Mouse (Mus musculus) stomach, postnatal 0 days (tissue): ENCODE results near the gene Nat8f6. TPM values are rescaled to one million over a fixed set of nuclear protein-coding genes. Genes with fewer than 3 reads are reported as not detected.
"Not testable (repeated sequence)": the region's sequence is repeated elsewhere in the genome, so short reads cannot be mapped to it uniquely, and the experiment has no call there.

Experiments used
- ATAC-seq: fragments of 200-750 bp; cut with Nextera tagmentation; 2 replicates; pipeline ENCODE4 v1.8.0; 2017; ENCODE audit not compliant: low FRiP score, low TSS enrichment
- DNase-seq: peaks from one replicate; pipeline ENCODE4 v3.0.0-alpha.2; 2016; ENCODE audit warnings: low spot score
- H3K27ac ChIP-seq: fragments of 300-500 bp; sonication (generic); replicated peaks from 2 replicates; pipeline ENCODE4 v1.5.1; 2014; ENCODE audit warnings: mild to moderate bottlenecking, control low read depth
- H3K27me3 ChIP-seq: fragments of 300-500 bp; sonication (generic); 2 replicates; pipeline ENCODE4 v1.6.1; 2014; ENCODE audit warnings: low read length; ENCODE audit not compliant: control insufficient read depth, insufficient read depth
- H3K36me3 ChIP-seq: fragments of 300-500 bp; sonication (generic); 2 replicates; pipeline ENCODE4 v1.6.1; 2014; ENCODE audit warnings: low read length, mixed read lengths; ENCODE audit not compliant: control insufficient read depth, insufficient read depth
- H3K4me1 ChIP-seq: fragments of 300-500 bp; sonication (generic); replicated peaks from 2 replicates; pipeline ENCODE4 v1.6.1; 2014; ENCODE audit warnings: antibody characterized with exemption; ENCODE audit not compliant: control insufficient read depth, insufficient read depth
- H3K4me2 ChIP-seq: fragments of 300-500 bp; sonication (generic); replicated peaks from 2 replicates; pipeline ENCODE4 v1.6.1; 2014; ENCODE audit warnings: low read depth, mild to moderate bottlenecking, control low read depth, moderate library complexity
- H3K4me3 ChIP-seq: fragments of 300-500 bp; sonication (generic); 2 replicates; pipeline ENCODE4 v1.5.1; 2014; ENCODE audit warnings: low read depth, low read length, control low read depth
- H3K9ac ChIP-seq: fragments of 300-500 bp; sonication (generic); 2 replicates; pipeline ENCODE4 v1.6.1; 2014; ENCODE audit warnings: mild to moderate bottlenecking, low read length, control low read depth, mixed read lengths
- H3K9me3 ChIP-seq: fragments of 300-500 bp; sonication (generic); 2 replicates; pipeline ENCODE4 v1.6.1; 2016; ENCODE audit warnings: low read length; ENCODE audit not compliant: control insufficient read depth
- CTCF ChIP-seq: IDR thresholded peaks from 2 replicates; pipeline ENCODE4 v1.5.1; 2016; ENCODE audit warnings: antibody characterized with exemption, low read depth, mild to moderate bottlenecking, moderate library complexity
- EP300 ChIP-seq: optimal IDR thresholded peaks from 2 replicates; pipeline ENCODE3; 2016; ENCODE audit warnings: antibody characterized with exemption
- WGBS: fragments of 180-500 bp; shearing (Covaris S2); extraction: QIAGEN DNeasy Blood & Tissue Kit; methylation state at CpG from one replicate; pipeline ENCODE4 v1.1.7; 2014; 5-methylcytosine and 5-hydroxymethylcytosine counted together
- polyA plus RNA-seq: library from polyadenylated mRNA; unstranded; fragments of >200 nt; fragmentation: Nextera tagmentation; extraction: Ambion mirVana; gene quantifications from 2 replicates; pipeline ENCODE4 v1.2.1, GENCODE M21; 2015

Nat8f6 gene
- not detected in 2 replicates for polyA plus RNA-seq

DNA sequence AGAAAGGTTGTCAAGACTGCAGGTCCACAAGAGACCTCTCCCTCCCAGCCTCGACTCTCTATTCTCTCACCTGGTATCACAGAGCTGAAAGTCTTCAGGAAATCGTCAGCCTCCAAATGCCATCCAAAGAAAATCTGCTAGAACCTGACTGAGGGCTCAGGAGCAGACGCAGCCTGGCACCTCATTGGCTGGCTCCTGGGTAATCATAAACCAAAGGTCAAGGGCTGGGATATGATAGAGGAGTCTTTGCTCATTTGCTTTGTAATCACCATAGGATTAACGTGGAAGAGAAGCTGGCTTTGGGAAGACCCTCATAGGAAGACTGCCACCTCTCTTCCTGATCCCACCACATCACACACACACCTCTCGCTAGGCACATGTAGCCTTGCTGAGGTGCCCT, at the start of gene Nat8f6, which contains the start of gene Nat8f5:
Gene Nat8f6 (minus strand): TSS at position 118 of the 400 bp plus-strand sequence.
Gene Nat8f5 (minus strand): TSS at position 136 of the 400 bp plus-strand sequence.
- no peak for TF ChIP-seq CTCF
- TF ChIP-seq EP300 = no peak
- H3K27me3 ChIP-seq = no peaks in the 10 kb centered on the region

DNA sequence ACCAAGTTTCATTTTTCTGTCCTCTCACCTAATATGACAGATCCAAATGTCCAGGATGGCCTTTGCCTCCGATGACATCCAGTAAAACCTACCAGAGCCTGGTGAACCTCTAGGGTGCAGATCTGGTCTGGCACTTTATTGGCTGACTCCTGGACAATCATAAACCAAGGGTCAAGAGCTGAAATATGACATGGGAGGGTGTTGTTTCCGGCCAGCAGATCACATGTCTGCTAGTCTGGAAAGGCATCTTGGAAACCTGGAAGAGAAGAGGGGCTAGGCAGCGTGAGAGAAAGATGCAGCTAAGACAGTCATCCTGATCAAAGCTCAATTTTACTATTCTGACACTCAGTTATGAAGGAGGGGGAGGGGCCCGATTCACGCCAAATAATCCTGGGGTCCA, 48.3 kb upstream of the Nat8f6 start, which contains the start of gene Nat8f2:
Gene Nat8f2 (minus strand): TSS at position 153 of the 400 bp plus-strand sequence.
- H3K9me3 ChIP-seq, H3K4me3 ChIP-seq, H3K27me3 ChIP-seq, H3K36me3 ChIP-seq, ATAC-seq, H3K4me2 ChIP-seq, H3K27ac ChIP-seq, H3K4me1 ChIP-seq, H3K9ac ChIP-seq, DNase-seq: not testable (repeated sequence)
- WGBS = 60% methylated on average over 5 of the region's 5 CpGs

More for the DNA sequence above, at the start of gene Nat8f6, which contains the start of gene Nat8f5:
- H3K27ac ChIP-seq = no peak within 1 kb of the TSS
- no peak for DNase-seq
- no peak for ATAC-seq
- no peak within 1 kb of the TSS for H3K9ac ChIP-seq
- H3K4me2 ChIP-seq = no peak within 1 kb of the TSS
- 86% methylated on average over 5 of the region's 5 CpGs for WGBS
- H3K4me1 ChIP-seq = no peaks in the 10 kb centered on the region
- no peaks in the 10 kb centered on the region for H3K9me3 ChIP-seq
- H3K36me3 ChIP-seq = no peaks in the 10 kb centered on the region
- no peak within 1 kb of the TSS for H3K4me3 ChIP-seq

DNA sequence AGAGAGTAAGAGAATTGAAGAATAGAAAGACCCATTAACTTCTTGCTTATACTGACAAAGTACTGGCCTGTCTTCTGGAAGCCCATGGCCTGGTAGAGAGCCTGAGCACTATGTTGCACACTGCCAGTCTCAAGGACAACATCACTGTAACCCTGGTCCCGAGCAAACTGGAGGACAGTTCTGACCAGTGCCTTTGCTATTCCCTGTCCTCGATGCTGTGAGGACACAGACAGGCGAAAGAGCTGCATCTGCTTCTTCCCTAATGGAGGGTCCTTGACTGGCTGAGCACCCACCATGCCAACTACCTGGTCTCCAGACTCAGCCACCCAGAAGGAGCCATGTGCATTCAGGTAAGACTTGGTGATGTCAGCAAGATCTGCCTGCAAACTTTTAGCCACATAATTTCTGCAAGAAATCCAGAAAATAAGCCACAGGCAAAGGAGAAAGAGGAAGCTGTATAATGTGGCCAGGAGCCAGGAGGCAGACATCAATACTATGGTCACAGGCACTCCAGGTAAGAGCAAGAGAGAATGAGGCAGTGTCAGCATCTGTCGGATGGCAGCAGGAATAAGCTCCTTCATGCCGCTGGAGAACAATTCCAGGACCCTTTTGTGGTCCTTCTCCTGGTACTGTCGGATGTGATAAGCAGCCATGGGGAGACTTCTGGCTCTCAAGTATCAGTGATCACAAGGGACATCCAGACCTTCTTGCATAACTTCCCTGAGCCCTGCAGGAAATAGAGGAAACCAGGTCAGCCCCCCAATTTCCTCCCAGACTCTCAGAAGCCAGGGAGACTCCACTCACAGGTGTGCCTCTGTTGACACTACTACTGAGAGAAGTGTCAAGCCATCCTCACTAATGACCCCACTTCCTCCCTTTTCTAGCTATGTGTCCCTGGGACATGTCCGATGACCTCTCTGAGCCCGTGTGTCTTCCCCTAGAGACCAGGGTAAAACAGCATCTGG, 47.3 kb upstream of the Nat8f6 start:
- ATAC-seq (no peak), DNase-seq (no peak)
- WGBS = 80% methylated on average over 8 of the region's 8 CpGs
- no peaks in the 10 kb centered on the region for H3K9me3 ChIP-seq
- no peaks in the 10 kb centered on the region for H3K4me1 ChIP-seq
- H3K4me3 ChIP-seq = no peak overlapping the region
- H3K36me3 ChIP-seq = no peaks in the 10 kb centered on the region
- H3K27ac ChIP-seq = no peak overlapping the region
- H3K27me3 ChIP-seq = no peaks in the 10 kb centered on the region
- H3K4me2 ChIP-seq = no peak overlapping the region
- H3K9ac ChIP-seq = no peak overlapping the region
- no peak for TF ChIP-seq CTCF
- TF ChIP-seq EP300 = no peak

DNA sequence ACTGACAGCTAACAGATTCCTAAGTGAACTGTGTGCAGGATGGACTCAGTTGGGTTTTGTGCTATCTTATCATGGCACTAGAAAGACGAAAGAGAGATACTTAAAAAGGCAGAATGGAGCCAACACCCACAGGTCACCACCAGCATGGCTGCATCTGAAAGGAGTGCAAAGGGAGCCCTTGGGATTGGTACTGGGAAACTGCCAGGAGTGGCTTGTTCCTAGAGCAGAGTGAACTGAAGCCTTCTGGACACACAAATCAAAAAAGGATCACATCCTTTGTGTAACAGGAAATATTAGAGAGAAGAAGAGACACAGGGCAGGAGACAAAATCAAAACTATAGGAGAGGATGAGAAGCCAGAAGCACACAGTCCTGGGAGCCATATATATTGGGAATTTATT, 46.2 kb upstream of the Nat8f6 start:
- not testable (repeated sequence) for H3K9me3 ChIP-seq, H3K4me1 ChIP-seq, H3K4me2 ChIP-seq, H3K27me3 ChIP-seq, DNase-seq, H3K36me3 ChIP-seq, ATAC-seq, H3K27ac ChIP-seq, H3K9ac ChIP-seq, H3K4me3 ChIP-seq
- WGBS = 64% methylated on average over 1 of the region's 1 CpGs

DNA sequence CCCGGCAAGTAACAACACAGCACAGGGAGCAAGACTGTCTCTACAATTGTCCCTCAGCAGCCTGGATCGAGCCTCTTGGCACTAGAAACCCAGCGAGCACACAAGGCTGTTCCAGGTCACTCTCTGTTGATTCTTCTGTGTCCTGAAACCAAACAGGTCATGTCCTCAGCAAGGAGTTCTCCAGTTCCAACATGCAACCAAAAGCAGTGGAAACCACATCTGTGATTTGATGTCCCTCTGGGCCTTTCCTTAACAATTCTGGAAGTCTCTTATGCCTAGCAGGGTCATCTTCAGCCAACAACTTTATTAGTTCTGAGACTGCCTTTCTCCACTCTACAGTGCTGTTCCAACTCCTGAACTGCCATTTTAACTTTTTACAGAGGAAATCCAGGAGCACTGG, 45.4 kb upstream of the Nat8f6 start:
- not testable (repeated sequence) for H3K36me3 ChIP-seq, H3K27me3 ChIP-seq, H3K4me1 ChIP-seq, H3K9ac ChIP-seq, H3K27ac ChIP-seq, ATAC-seq, H3K4me3 ChIP-seq, DNase-seq, H3K9me3 ChIP-seq, H3K4me2 ChIP-seq
- 79% methylated on average over 3 of the region's 3 CpGs for WGBS

DNA sequence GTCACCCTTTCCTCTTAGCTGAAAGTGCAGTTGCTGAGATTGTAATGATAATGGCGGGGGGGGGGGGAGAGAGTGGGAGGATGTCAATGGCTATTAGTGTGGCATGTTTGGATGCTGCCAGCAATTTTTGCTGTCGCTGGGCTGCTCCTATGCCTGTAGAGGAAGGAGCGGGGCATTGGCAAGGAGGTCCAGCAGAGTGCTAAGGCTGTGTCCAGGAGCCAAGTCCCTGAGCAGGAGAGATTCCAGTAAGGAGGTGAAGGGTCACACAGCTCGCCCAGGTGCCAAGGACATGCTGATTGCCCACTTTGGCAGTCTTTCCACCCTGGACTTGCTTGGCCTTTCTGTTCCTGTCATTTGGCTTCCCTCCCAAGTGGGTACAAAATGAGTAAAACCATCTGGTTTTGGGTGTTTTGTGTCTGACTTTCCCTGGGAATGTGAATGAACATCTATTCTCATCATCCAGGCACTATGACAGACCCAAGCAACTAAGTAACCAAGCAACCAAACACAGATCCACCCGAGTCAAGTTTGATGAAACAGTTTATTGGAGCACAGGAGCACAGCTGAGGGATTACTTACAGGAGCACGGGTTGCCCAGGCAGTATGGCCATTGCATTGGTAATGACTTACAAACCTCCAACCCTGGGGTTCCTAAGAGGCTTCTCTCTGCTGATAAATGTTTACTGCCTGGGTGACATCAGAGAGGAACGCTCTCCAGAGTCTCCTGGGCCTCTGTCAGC, 44.3 kb upstream of the Nat8f6 start:
- H3K4me1 ChIP-seq, H3K9me3 ChIP-seq, H3K9ac ChIP-seq, H3K4me2 ChIP-seq, ATAC-seq, H3K27ac ChIP-seq, DNase-seq, H3K36me3 ChIP-seq, H3K27me3 ChIP-seq, H3K4me3 ChIP-seq: not testable (repeated sequence)
- WGBS = 68% methylated on average over 6 of the region's 7 CpGs
